Mouse (Mus musculus): ENCODE results near the gene Tmem273.

Tmem273 gene

GRCm38 (mm10) chr14:32785556-32786130, at the start of gene Tmem273:
Tmem273 (plus strand) TSS chr14:32785963.
- no peak for DNase-seq (ENCODE audit: low read depth, low spot score)

DNA sequence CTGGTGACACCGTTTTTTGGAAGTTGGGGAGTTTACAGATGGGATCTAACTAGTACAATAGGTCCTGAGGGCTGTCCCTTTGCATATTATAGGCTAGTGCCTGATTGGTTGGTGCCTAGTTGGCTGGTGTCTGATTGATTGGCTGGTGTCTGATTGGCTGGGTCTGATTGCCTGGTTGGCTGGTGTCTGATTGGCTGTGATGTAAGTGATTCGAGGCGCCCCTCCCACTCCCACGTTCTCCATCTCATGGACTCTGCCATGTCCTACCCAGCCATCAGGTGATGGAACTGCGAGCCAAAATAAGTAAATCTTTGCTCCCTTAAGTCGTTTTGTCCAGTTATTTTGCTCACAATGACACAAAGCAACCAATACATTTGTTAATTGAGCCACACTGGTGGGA, 49.2 kb upstream of the Tmem273 start:
- DNase-seq (ENCODE audit: low read depth, low spot score): no peak

- no peak for DNase-seq (ENCODE audit: low read depth, low spot score)
Observed at GRCm38 (mm10) chr14:32738586-32738985, 47.2 kb upstream of the Tmem273 start.

DNA sequence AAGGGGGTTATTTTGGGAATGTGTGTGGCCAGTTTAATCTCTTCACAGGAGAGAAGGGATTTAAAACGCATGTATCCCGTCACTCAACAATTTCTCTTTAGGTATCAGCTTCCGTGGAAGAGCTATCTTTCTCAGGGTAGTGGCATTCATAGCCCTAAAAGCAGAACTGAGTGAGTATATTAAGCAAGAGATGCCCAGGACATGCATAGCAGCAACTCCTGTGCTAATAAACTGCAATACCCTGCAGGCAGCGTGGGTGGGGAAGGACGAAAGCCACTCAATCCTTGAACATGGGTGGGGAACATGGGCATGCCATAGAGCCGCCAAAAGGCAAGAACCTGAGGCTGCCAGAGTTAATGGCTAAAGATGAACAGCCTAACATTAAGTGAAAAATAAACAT, 37.2 kb upstream of the Tmem273 start:
- no peak for DNase-seq (ENCODE audit: low read depth, low spot score)

DNA sequence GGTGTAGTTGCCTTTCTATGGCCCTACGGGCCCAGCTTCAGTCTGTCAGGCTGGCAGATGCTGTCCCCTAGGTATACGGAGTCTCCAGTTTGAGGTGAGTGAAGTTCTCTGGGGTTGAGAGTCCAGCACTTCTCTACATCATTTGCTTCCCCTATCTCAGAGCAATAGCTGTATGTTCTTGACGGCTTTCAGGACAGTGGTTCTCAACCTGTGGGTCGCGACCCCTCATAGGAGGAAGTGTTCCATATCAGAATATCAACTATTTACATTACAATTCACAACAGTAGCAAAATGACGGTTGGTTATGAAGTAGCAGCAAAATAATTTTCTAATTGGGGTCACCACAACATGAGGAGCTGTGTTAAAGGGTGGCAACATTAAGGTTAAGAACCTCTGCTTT, 35.0 kb upstream of the Tmem273 start:
- no peak for DNase-seq (ENCODE audit: low read depth, low spot score)

DNA sequence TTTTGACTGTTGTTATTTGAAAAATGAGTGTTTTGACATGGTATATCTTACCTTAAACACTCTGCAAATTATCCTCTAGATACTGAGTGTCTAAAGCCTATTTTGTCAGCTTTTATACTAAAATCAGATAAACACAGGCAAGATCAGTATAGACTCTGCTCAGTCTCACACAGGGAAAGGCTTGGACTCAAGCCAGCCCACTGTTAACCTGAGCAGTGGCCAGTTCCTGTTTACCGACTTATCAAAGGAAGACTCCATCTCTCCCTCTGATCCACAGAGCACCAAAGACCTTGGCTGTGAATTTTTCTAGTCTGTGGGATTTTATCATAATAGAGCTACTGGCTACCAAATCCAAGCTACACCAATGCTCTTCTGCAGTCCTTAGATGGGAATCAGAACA, 31.5 kb upstream of the Tmem273 start:
- DNase-seq (ENCODE audit: low read depth, low spot score): no peak

DNA sequence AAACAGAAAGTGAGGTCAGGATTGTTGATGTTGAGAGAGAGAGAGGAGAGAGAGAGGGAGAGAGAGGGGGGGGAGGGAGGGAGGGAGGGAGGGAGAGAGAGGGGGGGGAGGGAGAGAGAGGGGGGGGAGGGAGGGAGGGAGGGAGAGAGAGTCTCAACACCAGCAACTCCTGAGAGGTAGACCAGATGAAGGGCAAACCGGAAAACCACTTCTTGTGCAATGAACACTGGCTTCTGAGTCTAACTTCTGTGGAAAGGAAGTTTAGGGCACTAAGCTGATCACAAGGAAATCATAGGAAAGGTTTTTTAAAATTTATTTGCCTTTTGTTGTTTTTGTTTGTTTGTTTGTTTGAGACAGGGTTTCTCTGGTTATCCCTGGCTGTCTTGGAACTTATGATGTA, 23.6 kb upstream of the Tmem273 start:
- DNase-seq (ENCODE audit: low read depth, low spot score): no peak

DNA sequence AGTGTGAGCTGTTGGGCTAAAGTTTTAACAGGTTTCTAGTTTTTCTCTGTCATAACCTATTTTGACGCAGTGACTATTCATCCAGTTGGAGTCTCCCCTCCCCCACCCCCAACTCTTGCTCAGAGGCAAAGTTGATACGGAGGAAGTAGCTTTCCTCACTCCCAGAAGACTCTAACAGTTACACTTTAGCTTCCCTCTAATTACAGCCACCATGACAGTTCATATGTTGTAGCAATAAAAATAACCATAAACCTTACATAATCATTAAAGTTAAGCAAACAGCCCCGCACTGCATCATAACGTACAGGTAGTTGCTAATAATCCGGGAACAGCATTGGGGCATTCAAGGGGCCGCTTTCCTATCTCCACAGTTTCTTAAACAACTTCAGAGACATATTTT, 15.2 kb upstream of the Tmem273 start:
- DNase-seq (ENCODE audit: low read depth, low spot score): no peak

DNA sequence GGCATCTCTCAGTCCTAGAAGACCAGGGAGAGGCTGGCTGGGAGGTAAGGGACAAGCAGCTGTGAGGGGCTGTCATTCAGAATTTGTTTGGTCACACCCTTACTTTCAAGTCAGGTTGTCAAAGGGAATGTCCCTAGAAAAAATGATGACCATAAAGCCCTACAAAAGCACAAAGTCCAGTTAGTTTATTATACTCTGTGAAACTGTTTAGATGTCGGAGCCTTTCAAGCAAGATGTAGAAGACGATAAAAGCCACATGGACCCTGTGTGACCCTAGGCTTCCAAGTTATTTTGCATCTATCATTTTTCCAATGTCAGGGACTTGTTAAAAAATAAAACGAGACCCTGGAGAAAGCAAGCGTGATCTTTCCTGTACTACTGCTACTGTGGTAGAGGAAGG, 13.7 kb upstream of the Tmem273 start:
- DNase-seq (ENCODE audit: low read depth, low spot score): no peak

DNA sequence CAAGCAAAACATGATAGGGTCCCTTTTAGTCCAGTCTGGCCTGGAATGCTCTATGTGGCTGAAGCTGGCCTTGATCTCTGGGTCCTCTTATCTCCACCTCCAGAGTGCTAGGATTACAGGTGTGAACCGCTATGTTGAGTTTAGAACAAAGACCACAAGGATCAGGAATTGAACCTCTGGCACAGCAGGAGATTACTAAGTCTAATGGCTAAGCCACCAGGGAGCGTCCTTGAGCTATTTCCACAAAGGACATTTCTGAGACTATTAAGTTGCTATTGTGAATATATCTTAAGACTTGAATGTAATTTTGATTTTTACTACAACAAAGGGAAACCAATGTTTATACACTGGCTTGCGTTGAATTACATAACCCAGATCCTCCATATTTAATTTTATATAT, 13.0 kb upstream of the Tmem273 start:
- DNase-seq (ENCODE audit: low read depth, low spot score): no peak

DNA sequence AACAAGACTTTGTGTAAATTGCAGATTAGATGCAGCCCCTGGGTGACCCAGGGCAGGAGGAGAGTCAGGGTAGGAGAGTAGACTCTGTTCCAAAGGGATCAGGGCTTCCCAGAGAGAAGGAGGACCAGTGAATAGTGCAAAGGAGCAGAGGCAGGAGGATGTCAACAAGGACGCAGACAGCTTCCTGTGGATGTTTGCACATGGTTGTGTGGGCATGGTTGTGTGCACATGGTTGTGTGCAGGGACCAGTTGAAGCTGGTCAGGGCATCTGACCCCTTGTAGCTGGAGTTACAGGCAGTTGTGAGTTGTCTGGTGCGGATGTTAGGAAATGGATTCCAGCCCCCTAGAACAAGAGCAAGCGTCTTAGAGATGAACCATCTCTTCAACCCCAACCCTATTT, 12.3 kb upstream of the Tmem273 start:
- DNase-seq (ENCODE audit: low read depth, low spot score): no peak

- DNase-seq (ENCODE audit: low read depth, low spot score): no peak
Observed at GRCm38 (mm10) chr14:32776077-32776476, 9.7 kb upstream of the Tmem273 start.

DNA sequence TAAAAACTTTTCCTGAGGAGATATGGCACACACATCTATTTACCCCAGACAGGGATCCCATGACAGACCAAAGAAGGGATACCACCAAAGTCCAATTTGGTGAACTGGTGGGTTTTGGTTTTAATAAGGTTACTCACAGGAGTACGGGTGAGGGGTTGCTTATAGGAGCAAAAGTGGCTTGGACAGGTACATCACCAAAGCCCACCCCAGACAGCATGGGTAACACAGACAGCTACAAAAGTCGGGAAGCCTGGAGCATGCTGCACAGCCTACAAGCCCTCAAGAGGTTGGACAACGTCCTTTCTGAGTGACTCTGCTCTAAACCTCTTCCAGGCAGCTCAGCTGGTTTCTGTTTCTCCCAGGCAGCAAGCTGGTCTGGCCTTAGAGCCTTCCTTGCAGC, 7.4 kb upstream of the Tmem273 start:
- DNase-seq (ENCODE audit: low read depth, low spot score): no peak

- DNase-seq (ENCODE audit: low read depth, low spot score): no peak
Observed at GRCm38 (mm10) chr14:32782866-32783265, 2.9 kb upstream of the Tmem273 start.

DNA sequence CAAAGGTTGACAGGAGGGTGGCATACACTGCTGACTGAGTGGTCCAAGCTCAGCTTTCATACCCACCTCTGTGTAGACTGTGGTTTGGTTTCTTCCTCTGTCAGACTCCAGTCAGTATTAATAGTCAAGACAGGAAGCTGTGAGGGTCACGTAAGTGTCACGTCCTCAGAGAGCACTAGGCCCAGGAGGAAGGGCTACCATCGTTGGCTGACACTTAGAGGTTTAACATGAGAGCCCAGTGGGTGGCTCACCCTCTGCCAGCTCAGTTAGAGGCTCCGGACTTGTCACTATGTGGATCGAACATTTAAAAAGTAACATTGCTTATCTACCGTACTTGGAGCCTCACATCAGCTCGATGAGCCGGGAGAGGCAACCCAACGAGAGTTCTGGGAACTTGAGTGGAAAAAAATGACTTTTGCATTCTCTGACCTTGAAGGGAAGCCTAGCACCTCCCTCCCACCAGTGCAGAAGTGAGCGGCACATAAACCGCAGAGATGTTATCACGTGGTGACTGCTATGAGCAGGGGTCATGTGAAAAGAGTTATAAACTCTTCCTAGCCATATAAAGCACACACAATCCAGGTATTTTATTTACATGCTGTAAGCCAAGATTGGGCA, 1.5 kb upstream of the Tmem273 start:
- no peak for DNase-seq (ENCODE audit: low read depth, low spot score)

GRCm38 (mm10) chr14:32784748-32785134, 1.0 kb upstream of the Tmem273 start:
- DNase-seq (ENCODE audit: low read depth, low spot score): no peak

DNA sequence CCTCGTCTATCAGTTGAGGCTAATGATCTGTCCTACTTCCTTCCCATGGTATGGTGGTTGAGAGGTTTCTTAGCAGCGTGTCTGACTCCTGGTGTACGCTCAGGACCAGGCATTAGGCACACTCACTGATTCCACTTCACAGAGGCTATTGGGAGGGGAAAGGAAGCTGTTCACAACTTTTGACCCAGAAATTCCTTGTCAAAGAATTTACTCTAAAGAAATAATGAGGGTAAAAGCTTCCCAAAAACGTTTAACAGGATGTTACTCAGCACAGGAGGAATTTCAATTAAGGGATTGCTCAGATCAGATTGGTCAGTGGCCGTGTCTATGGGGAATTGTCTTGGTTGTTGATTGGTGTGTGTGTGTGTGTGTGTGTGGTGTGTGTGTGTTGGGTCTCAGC, 1.9 kb downstream of the Tmem273 start:
- DNase-seq (ENCODE audit: low read depth, low spot score): no peak

DNA sequence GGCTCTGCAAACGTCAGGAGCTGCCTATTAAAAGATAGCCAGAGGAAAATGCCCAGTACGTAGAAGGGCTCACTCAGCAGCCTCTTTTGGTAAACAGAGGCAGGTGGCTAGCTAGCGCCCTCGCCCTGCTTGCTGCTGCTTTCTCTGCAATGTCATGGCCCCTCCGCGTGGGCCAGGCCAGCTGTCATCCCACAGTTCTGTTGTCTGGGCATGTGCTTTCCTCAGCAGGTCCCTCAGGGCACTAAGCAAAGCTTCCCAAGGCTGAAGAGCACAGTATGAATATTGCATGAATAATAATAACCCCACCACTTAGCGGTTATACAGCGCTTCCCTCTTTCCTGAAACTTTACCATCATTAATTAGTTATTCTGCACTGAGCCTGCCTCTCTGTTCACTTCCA, 10.6 kb downstream of the Tmem273 start:
- DNase-seq (ENCODE audit: low read depth, low spot score): no peak

DNA sequence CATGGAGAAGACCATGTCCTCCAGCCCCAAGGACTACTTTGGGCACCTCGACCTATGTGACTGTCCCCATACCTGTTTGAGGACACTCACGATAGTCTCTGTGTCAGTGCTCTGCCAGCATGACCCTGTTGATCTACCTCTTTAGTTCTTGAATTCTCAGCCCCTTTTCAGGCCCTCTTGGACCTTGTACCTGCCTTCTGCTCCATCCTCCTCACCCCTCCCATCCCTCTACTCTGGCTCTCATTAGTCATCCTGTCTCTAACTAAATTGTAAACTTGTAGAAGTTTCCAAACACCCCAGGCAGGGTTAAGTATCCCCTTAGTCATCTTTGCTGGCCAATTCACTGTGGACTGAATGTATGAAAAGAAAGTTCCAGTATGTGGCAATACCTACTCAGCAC, 12.0 kb downstream of the Tmem273 start:
- no peak for DNase-seq (ENCODE audit: low read depth, low spot score)

DNA sequence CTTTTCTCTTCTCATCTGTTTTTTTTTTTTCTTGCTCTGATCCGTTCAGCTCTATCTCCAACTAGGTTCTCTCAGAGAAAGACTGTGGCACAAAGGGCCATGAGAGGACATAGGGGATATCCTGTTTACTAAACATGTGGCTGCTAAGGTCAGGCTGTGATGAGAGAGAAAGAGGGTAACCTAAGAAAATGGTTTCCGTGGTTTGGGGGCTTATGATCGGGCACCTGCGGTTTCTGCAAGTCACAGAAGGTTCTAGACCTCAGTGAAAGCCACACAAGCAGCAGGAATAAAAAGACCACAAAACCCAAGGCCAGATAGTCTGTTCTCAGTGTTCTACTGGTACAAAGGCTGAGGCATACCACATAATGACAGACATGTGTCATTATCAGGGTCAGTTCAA, 12.6 kb downstream of the Tmem273 start:
- no peak for DNase-seq (ENCODE audit: low read depth, low spot score)

GRCm38 (mm10) chr14:32800048-32800447, 14.3 kb downstream of the Tmem273 start:
- no peak for DNase-seq (ENCODE audit: low read depth, low spot score)

DNA sequence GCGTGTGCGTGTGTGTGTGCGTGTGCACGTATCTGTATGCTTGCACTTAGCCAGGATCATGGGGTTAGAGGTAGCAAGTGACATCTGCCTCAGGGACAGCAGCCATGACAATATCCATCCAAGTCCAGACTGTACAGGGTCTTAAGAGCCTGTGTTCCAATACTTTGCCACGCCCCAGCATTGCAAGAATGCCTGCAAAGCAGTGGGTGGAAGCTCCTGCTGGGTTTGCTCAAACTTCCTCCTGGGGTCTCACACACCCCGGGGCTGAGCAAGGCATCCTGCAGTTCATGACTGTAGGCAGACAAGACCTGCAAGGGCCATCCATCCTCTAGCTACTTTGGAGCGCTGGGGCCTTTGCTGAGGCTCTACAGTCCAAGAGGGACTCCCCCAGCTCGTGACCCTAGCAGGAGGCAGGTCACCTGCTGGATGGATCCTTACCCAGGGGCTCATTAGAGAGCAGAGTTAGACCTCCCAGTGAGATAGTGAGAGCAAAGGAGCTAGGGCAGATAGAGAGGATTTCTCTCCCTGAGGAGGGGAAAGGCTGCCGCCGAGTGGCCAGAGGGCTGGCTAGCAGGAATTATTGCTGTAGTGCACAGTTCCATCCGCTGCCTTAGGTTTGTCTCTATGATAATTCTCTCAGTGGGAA, 15.4 kb downstream of the Tmem273 start:
- peak; percentile 61 for DNase-seq (ENCODE audit: low read depth, low spot score)

DNA sequence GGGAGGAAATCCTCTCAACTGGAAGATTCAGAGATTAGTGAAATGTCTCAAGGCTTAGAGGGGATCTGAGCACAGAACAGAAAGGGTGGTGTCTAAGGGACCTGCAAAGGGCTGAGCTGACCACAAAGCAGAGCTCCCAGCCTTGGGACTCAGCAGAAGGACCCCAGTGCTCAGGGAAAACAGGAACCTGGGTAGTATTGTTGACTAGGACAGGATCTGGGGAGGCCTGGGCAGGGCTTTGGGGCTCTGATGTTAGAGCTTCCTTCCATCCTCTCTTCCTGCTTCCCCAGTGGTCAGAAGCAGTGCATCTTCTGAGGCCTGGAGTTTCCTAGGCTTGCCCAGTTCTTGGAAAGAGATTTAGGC, 15.9 kb downstream of the Tmem273 start:
- DNase-seq (ENCODE audit: low read depth, low spot score): no peak

DNA sequence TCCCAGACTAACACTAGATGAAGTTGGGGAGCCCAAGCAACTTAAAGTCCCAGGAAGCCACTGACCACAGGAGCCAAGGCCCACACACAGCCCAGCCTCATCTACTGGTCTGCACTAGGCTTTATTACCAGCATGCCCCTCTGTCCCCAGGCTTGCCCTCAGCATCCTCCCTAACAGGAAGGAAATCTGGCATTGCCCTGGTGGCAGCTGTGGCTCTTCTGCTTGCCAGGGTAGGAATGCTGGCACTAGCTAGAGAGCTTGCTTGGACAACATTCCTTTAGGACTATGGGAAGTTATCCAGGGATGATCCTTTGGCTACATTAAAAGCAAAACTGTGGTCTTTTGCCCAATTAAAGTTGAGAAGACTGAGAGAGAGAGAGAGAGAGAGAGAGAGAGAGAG, 24.3 kb downstream of the Tmem273 start:
- DNase-seq (ENCODE audit: low read depth, low spot score): no peak

Measured in retina, postnatal 7 days (tissue).